Mouse (Mus musculus) brain, embryonic 14.5 days (tissue): ENCODE results near the gene Gm7075.

ENCODE experiments used
- CTCF ChIP-seq: fragments of 200-500 bp; IDR thresholded peaks from 2 replicates; pipeline ENCODE4 v1.5.1; 2012; ENCODE audit warnings: inconsistent platforms, mild to moderate bottlenecking, moderate library complexity, borderline replicate concordance; ENCODE audit not compliant: insufficient read depth, insufficient read length; ENCODE audit errors: extremely low read depth
- POLR2A ChIP-seq: fragments of 200-500 bp; IDR thresholded peaks from 2 replicates; pipeline ENCODE4 v1.6.1; 2012; ENCODE audit warnings: mild to moderate bottlenecking, inconsistent platforms, borderline replicate concordance; ENCODE audit not compliant: poor library complexity, insufficient read depth, insufficient read length, severe bottlenecking; ENCODE audit errors: extremely low read depth

- TF ChIP-seq CTCF (no peak), POLR2A (no peak)
Observed at GRCm38 (mm10) chr10:63453926-63454325, 32.3 kb upstream of the Gm7075 start.
